Mouse (Mus musculus): ENCODE measurements around the gene Runx2.

GRCm38 (mm10) chr17:44606245-44606644 is 208.4 kb downstream of the Runx2 start:
- TF ChIP-seq CTCF (IDR thresholded peaks at IDR 0.05; ENCODE audit: low read depth) (no peak), EP300 (IDR thresholded peaks at IDR 0.05; ENCODE audit: low read depth) (no peak)
